Comparison of ENCODE assay signal across 20 mouse cellular contexts in genomic region chr7:118441535-118441934, GRCm38 (mm10). TPM values are rescaled to one million over a fixed set of nuclear protein-coding genes. Genes with fewer than 3 reads are reported as not detected.
A peak's percentile ranks its signal among the peaks of the same experiment; 100 is the strongest.
DNase-seq lines count a peak whose midpoint lies in the region; ATAC-seq lines count a peak whose summit lies in the region.
"Had no signal": no experiment of that assay in that cellular context is flagged by ENCODE, and none has a peak within 500 bp of the region (broad histone marks: within the 10 kb centered on the region; RNA-seq: fewer than 3 reads in every experiment).

No protein-coding gene starts in this region.

- H3K9me3 ChIP-seq in heart, embryonic 11.5 days (replicated peaks; ENCODE audit: control insufficient read depth, low read length), result no peaks in the 10 kb centered on the region
- H3K9me3 ChIP-seq in kidney, embryonic 16.5 days (ENCODE audit: low read length), result no peaks in the 10 kb centered on the region
- H3K9me3 ChIP-seq: hindbrain, embryonic 15.5 days; limb, embryonic 13.5 days; lung, embryonic 15.5 days; stomach, embryonic 15.5 days had no signal

- H3K36me3 ChIP-seq in heart, embryonic 11.5 days (ENCODE audit: control insufficient read depth, insufficient read depth, low read length), result no peaks in the 10 kb centered on the region
- no peaks in the 10 kb centered on the region for H3K36me3 ChIP-seq in kidney, embryonic 16.5 days (ENCODE audit: insufficient read depth, low read length)
- H3K36me3 ChIP-seq: hindbrain, embryonic 15.5 days; limb, embryonic 13.5 days; lung, embryonic 15.5 days; stomach, embryonic 15.5 days had no signal

- DNase-seq in heart, adult 18-20 months, result peak; percentile 70 to 83
- peak; percentile 38 for DNase-seq in right cerebral cortex, adult 18-20 months
- DNase-seq in right cerebral cortex, postnatal 25 days, result no peak
- DNase-seq in heart, adult 9 months (ENCODE audit: low spot score in 2 of 2), result peak; percentile 74
- peak; percentile 46 for DNase-seq in skeletal muscle tissue, adult 2 months (ENCODE audit: low read depth, low spot score)
- no peak for DNase-seq in cerebellum, postnatal 4 days (ENCODE audit: low spot score in 2 of 2)
- DNase-seq: adrenal gland, postnatal 10 days; embryo, embryonic 11 days; kidney, postnatal 14 days; midbrain, embryonic 14.5 days; thymus, postnatal 4 days had no signal

- WGBS in heart, embryonic 11.5 days (ENCODE audit: insufficient replicate concordance), result 76% methylated on average over 6 of the region's 6 CpGs
- WGBS in kidney, embryonic 16.5 days, result 88% methylated on average over 6 of the region's 6 CpGs

- ATAC-seq in heart, embryonic 11.5 days (replicated peaks; ENCODE audit: insufficient number of reproducible peaks, low FRiP score, low TSS enrichment), result no peak
- no peak for ATAC-seq in kidney, embryonic 16.5 days (ENCODE audit: low FRiP score, low TSS enrichment)
- ATAC-seq: CD4-positive, CD25-positive, alpha-beta regulatory T cell, adult 4 months; Patski had no signal

- H3K4me3 ChIP-seq in heart, embryonic 11.5 days (ENCODE audit: low read depth, low read length), result no peak overlapping the region
- no peak overlapping the region for H3K4me3 ChIP-seq in kidney, embryonic 16.5 days (ENCODE audit: low read length)
- H3K4me3 ChIP-seq: hindbrain, embryonic 15.5 days; limb, embryonic 13.5 days; lung, embryonic 15.5 days; stomach, embryonic 15.5 days had no signal

- no peaks in the 10 kb centered on the region for H3K4me1 ChIP-seq in heart, embryonic 11.5 days (ENCODE audit: control insufficient read depth, insufficient read depth, low read length)
- 0 out of 2 replicates have a peak, but pooled peaks cover 6% of the 10 kb centered on the region for H3K4me1 ChIP-seq in kidney, embryonic 16.5 days (ENCODE audit: insufficient read depth, low read length)
- H3K4me1 ChIP-seq: stomach, embryonic 15.5 days had no signal

- no peak overlapping the region for H3K4me2 ChIP-seq in heart, embryonic 11.5 days
- no peak overlapping the region for H3K4me2 ChIP-seq in kidney, embryonic 16.5 days (replicated peaks; ENCODE audit: low read depth, low read length)
- H3K4me2 ChIP-seq: hindbrain, embryonic 15.5 days; limb, embryonic 13.5 days; lung, embryonic 15.5 days; stomach, embryonic 15.5 days had no signal

- H3K27me3 ChIP-seq in heart, embryonic 11.5 days (ENCODE audit: control insufficient read depth, insufficient read depth, low read length), result peaks cover 31% of the 10 kb centered on the region
- peaks cover 3% of the 10 kb centered on the region; the same call in 1 of the 2 replicates for H3K27me3 ChIP-seq in kidney, embryonic 16.5 days (ENCODE audit: insufficient read depth, low read length)
- H3K27me3 ChIP-seq: hindbrain, embryonic 15.5 days; Patski; stomach, embryonic 15.5 days had no signal

- no peak overlapping the region for H3K27ac ChIP-seq in heart, embryonic 11.5 days (ENCODE audit: low read depth, low read length)
- H3K27ac ChIP-seq in kidney, embryonic 16.5 days (ENCODE audit: low read length), result no peak overlapping the region
- H3K27ac ChIP-seq: hindbrain, embryonic 15.5 days; limb, embryonic 13.5 days; lung, embryonic 15.5 days; stomach, embryonic 15.5 days had no signal

- no peak overlapping the region for H3K9ac ChIP-seq in heart, embryonic 11.5 days (ENCODE audit: low read depth, low read length)
- no peak overlapping the region for H3K9ac ChIP-seq in kidney, embryonic 16.5 days (replicated peaks; ENCODE audit: low read length)
- H3K9ac ChIP-seq: hindbrain, embryonic 15.5 days; limb, embryonic 13.5 days; lung, embryonic 15.5 days; stomach, embryonic 15.5 days had no signal

RNA-seq across cellular contexts. Expression of gene Syt17, which starts 6.5 kb away (rescaled TPM):
- 1 to 10 TPM in 1 of 2 experiments, under 1 TPM in 1; 0.57 to 1.2 TPM for total RNA-seq in heart, adult 18-20 months (2021)
- polyA plus RNA-seq in heart, embryonic 11.5 days (2014; fragmentation: Nextera tagmentation; extraction: Ambion mirVana), result 0.39 and 1.0 TPM in 2 replicates
- 12.6 and 13.3 TPM in 2 replicates for polyA plus RNA-seq in kidney, embryonic 16.5 days (2015; fragmentation: Nextera tagmentation; extraction: Ambion mirVana)
- total RNA-seq: granulocyte monocyte progenitor cell, adult 5-6 weeks had no signal

RNA-seq across cellular contexts. Expression of gene Itpripl2, which starts 50.2 kb away (rescaled TPM):
- 10 to 100 TPM; 19.1 to 23.7 TPM for total RNA-seq in heart, adult 18-20 months (2021)
- polyA plus RNA-seq in heart, embryonic 11.5 days (2014; fragmentation: Nextera tagmentation; extraction: Ambion mirVana), result 1.2 and 1.4 TPM in 2 replicates
- polyA plus RNA-seq in kidney, embryonic 16.5 days (2015; fragmentation: Nextera tagmentation; extraction: Ambion mirVana), result 3.8 and 4.7 TPM in 2 replicates

Comparison
In these comparisons a context has a peak if more than half of its experiments do, and no peak if none do; other contexts are left out.
1. DNase-seq: peak in heart, adult 18-20 months (2 of 2), right cerebral cortex, adult 18-20 months (single experiment), heart, adult 9 months (2 of 2) and skeletal muscle tissue, adult 2 months (single experiment); none in right cerebral cortex, postnatal 25 days (single experiment) and cerebellum, postnatal 4 days (0 of 2).